Mouse (Mus musculus): ENCODE measurements around the gene Grasp. TPM values are rescaled to one million over a fixed set of nuclear protein-coding genes. Genes with fewer than 3 reads are reported as not detected.

Gene Grasp
- total RNA-seq, 2 experiments from 2014 or later, result not detected

- no peak for ATAC-seq (replicated peaks; ENCODE audit: low FRiP score, poor library complexity, severe bottlenecking)
These were observed 42.4 kb downstream of the Grasp start for GRCm38 (mm10) chr15:101266132-101266963.

- ATAC-seq (replicated peaks; ENCODE audit: low FRiP score, poor library complexity, severe bottlenecking), result no peak
These were observed 43.4 kb downstream of the Grasp start for GRCm38 (mm10) chr15:101267053-101268032.

- ATAC-seq (replicated peaks; ENCODE audit: low FRiP score, poor library complexity, severe bottlenecking), result no peak
These were observed 46.3 kb downstream of the Grasp start for GRCm38 (mm10) chr15:101270101-101270820.

DNA sequence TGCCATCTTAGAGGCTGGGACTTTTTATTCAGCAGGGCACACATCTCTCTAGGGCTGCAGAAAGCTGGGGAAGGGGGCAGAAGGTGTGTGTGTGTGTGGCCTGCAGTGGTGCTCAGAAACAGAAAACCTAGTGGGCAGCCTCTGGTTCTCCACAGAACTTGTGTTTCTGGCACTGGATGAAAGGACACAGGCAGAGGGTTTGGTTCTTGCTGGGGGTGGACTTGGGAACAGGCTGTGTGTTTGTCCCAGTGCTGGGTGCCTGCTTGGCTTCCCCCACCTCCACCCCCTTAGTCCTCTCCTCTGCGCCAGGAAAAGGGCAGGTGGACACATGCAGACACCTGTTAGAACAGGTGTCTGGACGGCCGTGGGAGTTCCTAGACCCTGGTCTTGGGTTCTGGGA lies 47.1 kb downstream of the Grasp start:
- ATAC-seq (replicated peaks; ENCODE audit: low FRiP score, poor library complexity, severe bottlenecking), result no peak

DNA sequence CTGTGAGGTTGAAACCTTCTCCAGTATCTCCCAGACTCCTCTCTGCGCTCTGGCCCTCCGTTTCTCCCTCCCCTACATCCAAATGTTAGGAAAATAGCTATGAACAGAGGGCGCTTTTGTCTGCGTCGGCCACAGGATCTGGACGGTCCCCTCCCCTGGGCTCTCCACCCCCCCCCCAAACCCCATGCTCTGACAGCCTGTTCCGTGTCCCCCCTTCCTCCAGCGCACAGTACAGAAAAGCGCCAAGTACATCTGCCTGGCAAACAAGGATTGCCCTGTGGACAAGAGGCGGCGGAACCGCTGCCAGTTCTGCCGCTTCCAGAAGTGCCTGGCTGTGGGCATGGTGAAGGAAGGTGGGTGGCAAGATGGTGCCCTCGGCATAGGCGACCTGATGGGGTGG lies 47.5 kb downstream of the Grasp start:
- ATAC-seq (replicated peaks; ENCODE audit: low FRiP score, poor library complexity, severe bottlenecking), result no peak

DNA sequence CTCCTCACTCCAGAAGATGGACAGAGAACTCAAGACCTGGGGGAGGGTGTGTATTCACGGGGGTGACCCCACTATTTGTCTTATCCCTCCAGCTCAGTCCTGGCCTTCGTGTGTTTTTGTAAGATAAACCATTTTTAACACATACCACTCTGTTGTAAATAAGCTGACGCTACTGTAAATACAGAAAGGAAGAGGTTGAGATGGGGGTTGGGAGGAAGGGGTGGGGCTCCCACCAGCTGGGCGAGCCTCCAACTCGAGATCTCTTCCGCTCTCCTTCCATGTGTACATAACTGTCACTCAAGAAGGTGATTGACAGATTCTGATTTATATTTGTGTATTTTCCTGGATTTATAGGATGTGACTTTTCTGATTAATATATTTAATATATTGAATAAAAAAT lies 50.4 kb downstream of the Grasp start:
- ATAC-seq (replicated peaks; ENCODE audit: low FRiP score, poor library complexity, severe bottlenecking), result no peak

GRCm38 (mm10) chr15:101277351-101277899 lies 53.4 kb downstream of the Grasp start:
- ATAC-seq (replicated peaks; ENCODE audit: low FRiP score, poor library complexity, severe bottlenecking), result no peak

DNA sequence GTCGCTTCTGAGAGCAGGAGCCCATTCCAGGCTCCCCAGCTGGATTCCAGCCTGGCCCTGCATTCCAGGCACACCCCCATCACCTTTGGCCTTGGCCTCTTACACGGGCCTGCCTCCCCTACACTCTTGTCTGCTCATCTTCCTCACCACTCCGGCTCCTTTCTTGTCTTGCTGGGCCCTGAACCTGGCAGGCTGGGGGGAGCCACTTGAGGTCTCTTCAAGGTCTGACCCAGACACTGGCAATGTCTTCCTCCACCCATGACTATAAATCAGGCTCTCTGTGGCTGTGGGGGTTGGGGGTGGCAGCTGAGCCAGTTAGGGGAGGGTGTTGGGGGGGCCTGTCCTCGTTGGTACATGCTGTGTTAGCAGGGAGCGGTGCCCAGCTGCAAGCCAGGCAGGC lies 54.6 kb downstream of the Grasp start:
- no peak for ATAC-seq (replicated peaks; ENCODE audit: low FRiP score, poor library complexity, severe bottlenecking)

- ATAC-seq (replicated peaks; ENCODE audit: low FRiP score, poor library complexity, severe bottlenecking), result no peak
These were observed 55.5 kb downstream of the Grasp start for GRCm38 (mm10) chr15:101279430-101279999.

Other genes starting within 250 kb of the Grasp start
- gene Gm47841, start 176.8 kb upstream of the Grasp start, total RNA-seq (2015; ENCODE audit: low replicate concordance), result not detected in 2 replicates
- gene Gm47841, start 176.8 kb upstream of the Grasp start, total RNA-seq (2017; ENCODE audit: low replicate concordance), result not detected in 2 replicates
- not detected in 2 replicates for gene Fignl2, start 145.6 kb upstream of the Grasp start, total RNA-seq (2015; ENCODE audit: low replicate concordance)
- not detected in 2 replicates for gene Fignl2, start 145.6 kb upstream of the Grasp start, total RNA-seq (2017; ENCODE audit: low replicate concordance)
- gene Ankrd33, start 108.4 kb upstream of the Grasp start, total RNA-seq (2015; ENCODE audit: low replicate concordance), result not detected in 2 replicates
- not detected in 2 replicates for gene Ankrd33, start 108.4 kb upstream of the Grasp start, total RNA-seq (2017; ENCODE audit: low replicate concordance)
- 1.1 and 23.1 TPM in 2 replicates for gene Acvrl1, start 95.7 kb upstream of the Grasp start, total RNA-seq (2015; ENCODE audit: low replicate concordance)
- 0.08 and 1.3 TPM in 2 replicates for gene Acvrl1, start 95.7 kb upstream of the Grasp start, total RNA-seq (2017; ENCODE audit: low replicate concordance)
- gene Acvr1b, start 50.1 kb upstream of the Grasp start, total RNA-seq (2015; ENCODE audit: low replicate concordance), result 0.84 and 1.8 TPM in 2 replicates
- 1.2 and 1.4 TPM in 2 replicates for gene Acvr1b, start 50.1 kb upstream of the Grasp start, total RNA-seq (2017; ENCODE audit: low replicate concordance)
- 2.9 and 5.0 TPM in 2 replicates for gene Nr4a1, start 30.1 kb downstream of the Grasp start, total RNA-seq (2015; ENCODE audit: low replicate concordance)
- gene Nr4a1, start 30.1 kb downstream of the Grasp start, total RNA-seq (2017; ENCODE audit: low replicate concordance), result 1.0 and 9.4 TPM in 2 replicates
- gene Atg101, start 60.1 kb downstream of the Grasp start, total RNA-seq (2015; ENCODE audit: low replicate concordance), result 1.4 TPM in 1 of 2 replicates, not detected in the other
- gene Atg101, start 60.1 kb downstream of the Grasp start, total RNA-seq (2017; ENCODE audit: low replicate concordance), result 5.8 and 11.4 TPM in 2 replicates
- gene 6030408B16Rik, start 69.0 kb downstream of the Grasp start, total RNA-seq (2015; ENCODE audit: low replicate concordance), result not detected in 2 replicates
- gene 6030408B16Rik, start 69.0 kb downstream of the Grasp start, total RNA-seq (2017; ENCODE audit: low replicate concordance), result not detected in 2 replicates
- gene Krt80, start 146.0 kb downstream of the Grasp start, total RNA-seq (2015; ENCODE audit: low replicate concordance), result 0.42 and 4.7 TPM in 2 replicates
- gene Krt80, start 146.0 kb downstream of the Grasp start, total RNA-seq (2017; ENCODE audit: low replicate concordance), result 0.90 and 2.5 TPM in 2 replicates
- gene Krt7, start 186.9 kb downstream of the Grasp start, total RNA-seq (2015; ENCODE audit: low replicate concordance), result not detected in 2 replicates
- not detected in 2 replicates for gene Krt7, start 186.9 kb downstream of the Grasp start, total RNA-seq (2017; ENCODE audit: low replicate concordance)
- not detected in 2 replicates for gene Krt87, start 214.6 kb downstream of the Grasp start, total RNA-seq (2015; ENCODE audit: low replicate concordance)
- not detected in 2 replicates for gene Krt87, start 214.6 kb downstream of the Grasp start, total RNA-seq (2017; ENCODE audit: low replicate concordance)
- gene Krt88, start 223.6 kb downstream of the Grasp start, total RNA-seq (2015; ENCODE audit: low replicate concordance), result not detected in 2 replicates
- gene Krt88, start 223.6 kb downstream of the Grasp start, total RNA-seq (2017; ENCODE audit: low replicate concordance), result not detected in 2 replicates
- 0.84 TPM in 1 of 2 replicates, not detected in the other for gene Krt81, start 239.6 kb downstream of the Grasp start, total RNA-seq (2015; ENCODE audit: low replicate concordance)
- not detected in 2 replicates for gene Krt81, start 239.6 kb downstream of the Grasp start, total RNA-seq (2017; ENCODE audit: low replicate concordance)
- gene Krt86, start 249.3 kb downstream of the Grasp start, total RNA-seq (2015; ENCODE audit: low replicate concordance), result not detected in 2 replicates
- gene Krt86, start 249.3 kb downstream of the Grasp start, total RNA-seq (2017; ENCODE audit: low replicate concordance), result not detected in 2 replicates

Measured in erythroid progenitor cell, adult 5-6 weeks (primary cell).